Mouse (Mus musculus): Measurements from ENCODE around the gene Gdpd5. TPM values are rescaled to one million over a fixed set of nuclear protein-coding genes. Genes with fewer than 3 reads are reported as not detected.

Gdpd5 gene
- 38.9 and 40.0 TPM in 2 replicates for polyA plus RNA-seq (2014; fragmentation: Nextera tagmentation; extraction: Ambion mirVana)

DNA sequence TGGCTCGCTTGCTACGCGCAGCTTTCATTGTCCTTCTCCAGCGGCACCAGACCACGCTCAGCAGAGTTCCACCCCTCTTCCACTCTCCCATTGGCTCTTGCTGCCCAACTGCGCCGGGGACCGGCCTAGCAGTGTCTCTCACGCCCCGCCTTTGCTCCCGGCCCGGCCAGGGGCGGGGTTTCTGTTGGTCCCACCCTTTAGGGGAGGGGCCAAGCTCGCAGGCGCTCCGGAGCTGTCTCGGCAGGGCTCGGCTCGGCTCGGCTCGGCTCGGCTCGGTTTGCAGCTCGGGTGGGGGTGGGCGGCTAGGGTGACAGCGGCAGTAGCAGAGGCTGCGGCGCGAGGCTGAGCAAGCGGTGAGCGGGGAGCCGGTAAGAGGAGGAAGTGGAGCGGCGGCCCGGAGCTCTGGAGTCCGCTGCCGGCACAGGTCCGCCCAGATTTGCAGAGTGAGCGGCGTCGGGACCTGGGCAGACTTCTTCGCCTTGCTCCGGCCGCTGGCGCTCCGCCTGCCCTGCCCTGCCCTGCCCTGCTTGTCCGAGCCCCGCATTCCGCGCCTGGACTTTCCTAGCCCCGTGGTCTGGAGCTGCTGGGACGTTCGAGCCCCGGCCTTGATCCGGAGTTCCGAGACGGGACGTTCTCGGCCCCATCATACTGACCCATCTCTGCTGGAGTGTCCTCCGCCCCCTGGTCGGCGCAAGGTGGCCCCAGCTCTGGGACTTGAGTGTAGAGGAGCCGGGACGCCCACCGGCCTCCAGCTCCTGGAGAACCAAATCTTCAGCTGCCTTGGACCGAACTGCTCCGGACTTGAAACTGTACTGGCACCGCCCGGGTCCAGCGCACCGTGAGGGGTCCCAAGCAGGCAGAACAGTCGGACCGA lies at the start of gene Gdpd5:
TSS of gene Gdpd5 (plus strand) at position 201 of the 874 bp plus-strand sequence.
- H3K9me3 ChIP-seq (ENCODE audit: control insufficient read depth, low read length): no peaks in the 10 kb centered on the region
- under 1% methylated on average over 71 of the region's 73 CpGs for WGBS
- ATAC-seq (ENCODE audit: low FRiP score, low TSS enrichment) (peak; percentile 94), DNase-seq (peak; percentile 99)
- peak within 1 kb of the TSS; percentile 76 for H3K4me2 ChIP-seq (ENCODE audit: low read length)
- H3K36me3 ChIP-seq (ENCODE audit: control insufficient read depth, insufficient read depth, low read length): no peaks in the 10 kb centered on the region
- peak within 1 kb of the TSS; percentile 99 for H3K27ac ChIP-seq (replicated peaks; ENCODE audit: low read depth, low read length)
- no peaks in the 10 kb centered on the region for H3K27me3 ChIP-seq (ENCODE audit: control insufficient read depth, insufficient read depth, low read length)
- H3K4me1 ChIP-seq (ENCODE audit: control insufficient read depth, insufficient read depth, low read length): peaks cover 47% of the 10 kb centered on the region
- H3K4me3 ChIP-seq (replicated peaks; ENCODE audit: low read depth, low read length): peak within 1 kb of the TSS; percentile 70
- peak within 1 kb of the TSS; percentile 89 for H3K9ac ChIP-seq (replicated peaks; ENCODE audit: low read length)

DNA sequence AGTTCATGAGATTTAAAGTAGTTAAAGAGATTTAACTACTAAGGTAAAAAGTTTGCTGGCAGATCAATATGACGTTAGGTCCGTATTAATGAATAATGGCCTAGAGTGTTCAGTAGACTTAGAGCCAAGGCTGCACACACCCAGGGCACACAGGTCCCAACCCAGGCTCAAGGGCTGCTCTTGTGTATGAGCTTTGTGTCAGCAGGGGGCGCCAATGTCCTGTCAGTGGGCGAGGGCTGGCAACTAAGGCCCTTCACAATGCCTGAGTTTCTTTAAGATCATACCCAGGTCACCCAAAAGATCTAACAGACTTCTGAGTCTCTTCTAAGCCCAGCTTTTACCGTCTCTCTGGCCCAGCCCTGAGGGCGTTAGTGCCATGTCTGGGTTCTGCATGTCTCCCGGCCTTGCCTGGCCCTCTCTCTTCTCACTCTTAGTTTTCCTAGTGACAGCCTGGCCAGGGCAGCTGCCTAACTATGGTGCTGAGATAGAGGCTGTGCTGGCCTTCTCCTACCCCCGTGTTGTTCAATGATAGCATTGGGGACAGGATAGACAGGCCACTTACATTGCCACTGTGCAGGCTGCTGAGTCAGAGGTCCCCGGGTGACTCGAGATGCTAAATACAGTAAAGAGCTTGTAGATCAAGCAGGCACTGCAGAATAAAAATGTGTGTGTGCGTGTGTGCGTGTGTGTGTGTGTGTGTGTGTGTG lies 48.3 kb upstream of the Gdpd5 start:
- H3K4me2 ChIP-seq (ENCODE audit: low read length): no peak overlapping the region
- no peak; the same call in 1 of the 2 replicates for ATAC-seq (ENCODE audit: low FRiP score, low TSS enrichment)
- H3K9ac ChIP-seq (replicated peaks; ENCODE audit: low read length): no peak overlapping the region
- H3K4me3 ChIP-seq (replicated peaks; ENCODE audit: low read depth, low read length): no peak overlapping the region
- no peaks in the 10 kb centered on the region for H3K27me3 ChIP-seq (ENCODE audit: control insufficient read depth, insufficient read depth, low read length)
- H3K27ac ChIP-seq (replicated peaks; ENCODE audit: low read depth, low read length): peak overlapping the region; percentile 32; the same call in 1 of the 2 replicates
- H3K36me3 ChIP-seq (ENCODE audit: control insufficient read depth, insufficient read depth, low read length): peaks cover 29% of the 10 kb centered on the region
- no peaks in the 10 kb centered on the region for H3K9me3 ChIP-seq (ENCODE audit: control insufficient read depth, low read length)
- 0 out of 2 replicates have a peak, but pooled peaks cover 6% of the 10 kb centered on the region for H3K4me1 ChIP-seq (ENCODE audit: control insufficient read depth, insufficient read depth, low read length)
- WGBS: 49% methylated on average over 12 of the region's 12 CpGs
- DNase-seq: peak; percentile 87

DNA sequence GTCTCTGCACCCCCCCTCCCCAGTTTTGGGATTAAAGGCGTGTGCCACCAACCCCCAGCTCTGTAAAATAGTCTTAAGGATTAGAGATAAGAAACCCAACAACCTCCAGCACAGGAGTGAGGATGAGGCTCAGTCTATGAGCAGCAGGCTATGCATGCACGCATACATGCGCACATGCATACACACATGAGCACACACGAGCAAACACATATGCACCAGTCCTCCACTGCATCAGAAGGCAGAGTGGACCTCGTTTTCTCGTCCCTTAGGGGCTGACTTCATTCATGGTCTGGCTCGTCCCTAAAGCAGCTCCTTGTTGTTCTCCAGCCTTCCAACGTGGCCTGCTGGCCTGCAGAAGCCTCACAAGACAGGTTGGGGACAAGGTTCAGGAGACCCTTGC lies 40.5 kb upstream of the Gdpd5 start:
- Histone ChIP-seq H3K27ac (replicated peaks; ENCODE audit: low read depth, low read length) (no peak overlapping the region), H3K4me2 (ENCODE audit: low read length) (no peak overlapping the region), H3K36me3 (ENCODE audit: control insufficient read depth, insufficient read depth, low read length) (peaks cover 23% of the 10 kb centered on the region), H3K4me1 (ENCODE audit: control insufficient read depth, insufficient read depth, low read length) (no peaks in the 10 kb centered on the region), H3K9me3 (ENCODE audit: control insufficient read depth, low read length) (no peaks in the 10 kb centered on the region), H3K9ac (replicated peaks; ENCODE audit: low read length) (no peak overlapping the region), H3K4me3 (replicated peaks; ENCODE audit: low read depth, low read length) (no peak overlapping the region), H3K27me3 (ENCODE audit: control insufficient read depth, insufficient read depth, low read length) (no peaks in the 10 kb centered on the region)
- WGBS: 81% methylated on average over 8 of the region's 8 CpGs
- DNase-seq: no peak
- ATAC-seq (ENCODE audit: low FRiP score, low TSS enrichment): no peak

DNA sequence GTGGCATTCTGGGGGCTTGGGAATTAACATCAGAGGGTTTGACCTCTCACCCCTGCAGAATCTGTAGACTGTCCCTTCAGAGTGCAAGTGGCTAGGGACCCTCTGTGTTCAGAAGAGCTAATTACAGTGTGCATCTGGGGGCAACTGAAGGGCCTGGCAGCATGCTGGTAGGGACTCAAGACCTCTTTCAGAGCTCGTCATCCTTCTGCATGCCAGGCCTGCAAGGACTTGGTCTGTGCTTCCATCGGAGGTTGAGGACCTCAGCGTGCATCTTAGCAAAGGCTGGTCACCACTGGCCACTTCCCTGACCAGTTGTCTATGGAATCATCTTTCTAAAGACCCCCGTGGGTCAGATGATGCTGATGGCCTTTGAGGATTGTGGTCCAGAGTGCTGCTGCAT lies 37.6 kb upstream of the Gdpd5 start:
- 89% methylated on average over 4 of the region's 4 CpGs for WGBS
- ATAC-seq (ENCODE audit: low FRiP score, low TSS enrichment) (no peak), DNase-seq (no peak)
- Histone ChIP-seq H3K27me3 (ENCODE audit: control insufficient read depth, insufficient read depth, low read length) (no peaks in the 10 kb centered on the region), H3K4me1 (ENCODE audit: control insufficient read depth, insufficient read depth, low read length) (no peaks in the 10 kb centered on the region), H3K4me3 (replicated peaks; ENCODE audit: low read depth, low read length) (no peak overlapping the region), H3K9me3 (ENCODE audit: control insufficient read depth, low read length) (no peaks in the 10 kb centered on the region), H3K27ac (replicated peaks; ENCODE audit: low read depth, low read length) (no peak overlapping the region), H3K9ac (replicated peaks; ENCODE audit: low read length) (no peak overlapping the region), H3K4me2 (ENCODE audit: low read length) (no peak overlapping the region), H3K36me3 (ENCODE audit: control insufficient read depth, insufficient read depth, low read length) (peaks cover 17% of the 10 kb centered on the region)

DNA sequence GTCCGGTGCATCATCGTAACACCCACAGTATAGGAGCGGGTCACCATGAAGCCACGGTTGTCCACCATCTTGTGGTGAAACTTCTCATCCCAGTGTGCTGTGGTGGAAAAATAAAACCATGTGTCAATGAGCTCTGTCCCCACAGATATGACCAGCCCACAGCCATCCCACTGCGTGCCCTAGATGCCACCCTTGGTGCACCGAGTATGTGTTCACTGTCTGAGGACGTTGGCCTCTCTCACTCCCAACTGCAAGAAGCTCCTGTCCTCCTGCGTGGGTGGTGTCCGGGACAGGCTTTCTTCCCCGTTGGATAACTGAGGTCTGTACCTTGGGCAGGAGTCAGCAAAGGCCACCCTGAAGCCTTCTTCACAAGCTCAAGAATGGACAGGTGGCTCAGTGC lies 33.9 kb upstream of the Gdpd5 start:
- ATAC-seq (ENCODE audit: low FRiP score, low TSS enrichment): no peak
- Histone ChIP-seq H3K4me2 (ENCODE audit: low read length) (no peak overlapping the region), H3K36me3 (ENCODE audit: control insufficient read depth, insufficient read depth, low read length) (peaks cover 21% of the 10 kb centered on the region), H3K9me3 (ENCODE audit: control insufficient read depth, low read length) (no peaks in the 10 kb centered on the region), H3K9ac (replicated peaks; ENCODE audit: low read length) (no peak overlapping the region), H3K4me3 (replicated peaks; ENCODE audit: low read depth, low read length) (no peak overlapping the region), H3K27me3 (ENCODE audit: control insufficient read depth, insufficient read depth, low read length) (no peaks in the 10 kb centered on the region), H3K4me1 (ENCODE audit: control insufficient read depth, insufficient read depth, low read length) (peaks cover 16% of the 10 kb centered on the region), H3K27ac (replicated peaks; ENCODE audit: low read depth, low read length) (no peak overlapping the region)
- WGBS: 98% methylated on average over 10 of the region's 10 CpGs
- DNase-seq: no peak

DNA sequence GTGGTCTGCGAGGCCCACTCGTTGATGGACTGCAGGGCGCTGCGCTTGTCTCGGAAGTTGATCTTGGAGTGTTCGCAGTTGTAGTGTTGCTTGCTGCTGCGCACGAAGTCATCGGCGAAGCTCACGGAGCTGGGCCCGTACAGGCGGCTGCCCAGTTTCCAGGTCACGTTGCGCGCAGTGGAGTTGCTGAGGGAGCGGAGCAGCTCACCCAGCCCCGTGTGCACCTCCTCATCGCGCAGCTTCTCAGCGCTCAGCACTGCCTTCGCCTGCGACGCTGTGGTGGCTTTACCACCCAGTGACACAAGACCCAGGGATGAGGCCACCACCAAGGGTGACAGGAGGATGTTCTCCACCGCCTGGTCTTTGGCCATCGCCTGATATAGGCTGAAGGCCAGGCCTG lies 32.3 kb upstream of the Gdpd5 start:
- H3K4me3 ChIP-seq (replicated peaks; ENCODE audit: low read depth, low read length): no peak overlapping the region
- peaks cover 29% of the 10 kb centered on the region for H3K4me1 ChIP-seq (ENCODE audit: control insufficient read depth, insufficient read depth, low read length)
- no peaks in the 10 kb centered on the region for H3K27me3 ChIP-seq (ENCODE audit: control insufficient read depth, insufficient read depth, low read length)
- H3K9ac ChIP-seq (replicated peaks; ENCODE audit: low read length): no peak overlapping the region
- DNase-seq (no peak), ATAC-seq (ENCODE audit: low FRiP score, low TSS enrichment) (no peak)
- peaks cover 21% of the 10 kb centered on the region for H3K36me3 ChIP-seq (ENCODE audit: control insufficient read depth, insufficient read depth, low read length)
- no peak overlapping the region for H3K4me2 ChIP-seq (ENCODE audit: low read length)
- H3K9me3 ChIP-seq (ENCODE audit: control insufficient read depth, low read length): no peaks in the 10 kb centered on the region
- no peak overlapping the region for H3K27ac ChIP-seq (replicated peaks; ENCODE audit: low read depth, low read length)
- 97% methylated on average over 26 of the region's 26 CpGs for WGBS

DNA sequence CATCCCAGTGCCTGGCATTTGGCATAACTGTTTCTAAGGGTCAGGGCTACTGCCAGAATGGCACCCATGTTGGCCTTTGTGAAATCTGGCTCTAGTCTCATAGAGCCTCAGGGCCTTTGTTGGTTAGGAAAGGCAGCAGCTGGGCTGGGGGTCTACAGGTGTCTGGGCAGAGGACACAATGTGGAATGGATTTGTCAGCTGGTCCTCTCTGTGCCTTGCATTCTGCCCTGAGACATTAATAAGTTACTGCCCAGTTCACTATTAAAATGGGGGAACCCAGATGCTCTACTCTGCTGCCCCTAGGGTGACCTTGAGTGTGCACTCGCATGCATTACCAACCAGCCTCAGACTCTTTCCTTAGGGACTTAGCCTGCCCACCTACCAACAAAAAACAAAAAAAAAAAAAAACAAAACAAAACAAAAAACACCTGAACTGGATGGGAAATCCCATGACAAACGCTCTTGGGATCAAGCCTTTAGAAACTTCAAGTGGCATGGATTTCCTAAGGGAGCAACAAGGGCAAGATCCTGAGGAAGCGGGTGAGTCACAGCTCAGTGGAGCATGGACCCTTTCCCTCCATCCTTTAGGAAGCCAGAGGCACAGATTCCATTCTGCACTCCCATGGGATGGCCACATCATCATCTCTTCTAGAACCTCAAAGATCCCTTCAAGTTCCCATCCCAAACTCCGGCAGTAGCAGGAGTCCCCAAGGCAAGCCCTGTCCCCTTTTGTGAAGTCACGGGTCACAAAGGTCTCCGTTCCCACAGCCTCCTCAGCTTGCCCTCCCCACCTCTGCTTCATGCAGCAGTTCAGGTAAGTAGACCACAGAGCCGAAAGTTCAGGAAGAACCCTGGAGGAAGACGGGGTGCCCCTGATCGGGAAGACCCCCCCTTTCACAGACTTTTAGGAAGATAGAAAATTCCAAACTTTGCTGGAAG lies 31.2 kb upstream of the Gdpd5 start:
- no peak overlapping the region for H3K27ac ChIP-seq (replicated peaks; ENCODE audit: low read depth, low read length)
- no peaks in the 10 kb centered on the region for H3K9me3 ChIP-seq (ENCODE audit: control insufficient read depth, low read length)
- no peak overlapping the region for H3K4me3 ChIP-seq (replicated peaks; ENCODE audit: low read depth, low read length)
- no peak for DNase-seq
- peak overlapping the region; percentile 64 for H3K4me2 ChIP-seq (ENCODE audit: low read length)
- 70% methylated on average over 9 of the region's 9 CpGs for WGBS
- peaks cover 17% of the 10 kb centered on the region for H3K36me3 ChIP-seq (ENCODE audit: control insufficient read depth, insufficient read depth, low read length)
- no peaks in the 10 kb centered on the region for H3K27me3 ChIP-seq (ENCODE audit: control insufficient read depth, insufficient read depth, low read length)
- no peak overlapping the region for H3K9ac ChIP-seq (replicated peaks; ENCODE audit: low read length)
- peaks cover 34% of the 10 kb centered on the region for H3K4me1 ChIP-seq (ENCODE audit: control insufficient read depth, insufficient read depth, low read length)
- no peak for ATAC-seq (ENCODE audit: low FRiP score, low TSS enrichment)

DNA sequence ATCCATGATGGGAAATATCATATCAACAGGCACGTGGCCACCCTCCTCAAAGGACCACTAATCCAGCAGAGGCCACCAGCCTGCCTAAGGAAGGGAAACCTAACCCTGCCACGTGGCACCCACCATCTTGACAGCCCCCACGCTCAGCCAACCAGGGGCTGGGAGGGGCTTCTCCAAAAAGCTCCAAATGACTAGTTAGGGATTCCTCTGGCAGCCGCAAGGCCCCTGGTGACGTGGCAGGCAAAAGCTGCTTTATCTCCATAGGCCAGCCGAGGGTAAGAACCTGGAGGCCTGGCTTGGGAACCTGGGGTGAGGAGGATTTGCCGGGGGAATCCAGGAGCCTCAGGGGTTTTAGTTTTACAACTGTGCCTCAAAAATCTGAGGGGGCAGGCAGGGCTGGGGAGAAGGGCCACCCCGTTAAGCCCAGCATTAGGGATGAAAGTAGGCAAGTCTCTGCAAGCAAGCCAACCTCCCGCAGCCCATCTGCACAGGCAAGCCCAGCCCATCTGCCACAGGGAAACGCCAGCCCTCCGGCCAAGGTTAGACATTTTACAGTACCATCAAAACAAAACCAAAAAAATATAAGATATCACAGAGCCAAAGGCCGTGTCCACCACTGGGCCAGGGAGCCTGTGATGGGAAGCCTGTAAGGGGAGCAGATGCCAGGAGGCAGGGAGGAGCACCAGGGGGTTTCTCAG lies 30.0 kb upstream of the Gdpd5 start:
- Histone ChIP-seq H3K4me1 (ENCODE audit: control insufficient read depth, insufficient read depth, low read length) (peaks cover 45% of the 10 kb centered on the region), H3K9me3 (ENCODE audit: control insufficient read depth, low read length) (no peaks in the 10 kb centered on the region), H3K36me3 (ENCODE audit: control insufficient read depth, insufficient read depth, low read length) (peaks cover 14% of the 10 kb centered on the region), H3K9ac (replicated peaks; ENCODE audit: low read length) (peak overlapping the region; percentile 34), H3K27me3 (ENCODE audit: control insufficient read depth, insufficient read depth, low read length) (no peaks in the 10 kb centered on the region), H3K4me2 (ENCODE audit: low read length) (peak overlapping the region; percentile 64), H3K4me3 (replicated peaks; ENCODE audit: low read depth, low read length) (peak overlapping the region; percentile 37), H3K27ac (replicated peaks; ENCODE audit: low read depth, low read length) (peak overlapping the region; percentile 76)
- WGBS: 6% methylated on average over 12 of the region's 12 CpGs
- DNase-seq (peak; percentile 45), ATAC-seq (ENCODE audit: low FRiP score, low TSS enrichment) (no peak)
